Mouse (Mus musculus): ENCODE data around the gene Elmod3.

GRCm38 (mm10) chr6:72544283-72544987, 53.8 kb downstream of the Elmod3 start, which contains the start of gene Capg:
- TF ChIP-seq GATA1 (IDR thresholded peaks at IDR 0.05; ENCODE audit: borderline replicate concordance, low read length) = no peak
- no peak for TF ChIP-seq TAL1 (conservative IDR thresholded peaks at IDR 0.05; ENCODE audit: low read depth, low read length)
